Mouse (Mus musculus) hematopoietic stem cell, adult 5-6 weeks (primary cell): Measurements from ENCODE around the gene Lig1. TPM values are rescaled to one million over a fixed set of nuclear protein-coding genes. Genes with fewer than 3 reads are reported as not detected.

Experiments
- ATAC-seq, 2 experiments: fragments of 125-278 bp in 1 of 2; replicated peaks in 1 of 2; 2 replicates each; pipeline ENCODE4 v1.8.0; 2016 to 2017; ENCODE audit warnings: inconsistent platforms in 2 of 2, mild to moderate bottlenecking in 2 of 2, moderate number of reproducible peaks in 2 of 2, low read depth in 1 of 2, moderate TSS enrichment in 1 of 2; ENCODE audit not compliant: low FRiP score in 2 of 2, poor library complexity in 2 of 2, severe bottlenecking in 2 of 2, insufficient read depth in 1 of 2, low TSS enrichment in 1 of 2
- total RNA-seq: library from RNA; stranded (forward); fragments of 172-1452, 232-1000 nt; gene quantifications from 2 replicates; pipeline ENCODE4 v1.2.3, GENCODE M21; 2017

Gene Lig1
- total RNA-seq = 70.4 and 138 TPM in 2 replicates

DNA sequence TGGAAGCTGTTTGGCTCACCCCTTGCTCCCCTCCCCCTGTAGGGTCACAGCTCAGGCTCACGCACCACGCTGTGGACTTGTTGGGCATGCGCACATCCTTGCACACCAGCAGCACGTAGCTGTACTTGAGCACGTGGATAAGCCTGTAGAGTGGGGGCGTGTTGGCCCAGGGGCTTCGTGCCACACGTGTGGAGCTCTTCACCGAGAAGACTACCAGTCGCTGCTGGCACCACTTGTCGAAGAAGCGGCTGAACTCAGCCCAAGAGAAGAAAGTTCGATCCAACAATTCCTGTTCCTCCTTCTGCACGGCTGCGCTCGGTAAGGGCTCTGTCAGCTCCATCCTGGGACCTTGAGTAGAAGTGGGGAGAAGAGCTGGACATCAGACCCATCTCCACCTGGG, at the start of gene Lig1:
TSS of gene Lig1 (plus strand) at position 203 of the 400 bp plus-strand sequence.
- ATAC-seq = no peak

DNA sequence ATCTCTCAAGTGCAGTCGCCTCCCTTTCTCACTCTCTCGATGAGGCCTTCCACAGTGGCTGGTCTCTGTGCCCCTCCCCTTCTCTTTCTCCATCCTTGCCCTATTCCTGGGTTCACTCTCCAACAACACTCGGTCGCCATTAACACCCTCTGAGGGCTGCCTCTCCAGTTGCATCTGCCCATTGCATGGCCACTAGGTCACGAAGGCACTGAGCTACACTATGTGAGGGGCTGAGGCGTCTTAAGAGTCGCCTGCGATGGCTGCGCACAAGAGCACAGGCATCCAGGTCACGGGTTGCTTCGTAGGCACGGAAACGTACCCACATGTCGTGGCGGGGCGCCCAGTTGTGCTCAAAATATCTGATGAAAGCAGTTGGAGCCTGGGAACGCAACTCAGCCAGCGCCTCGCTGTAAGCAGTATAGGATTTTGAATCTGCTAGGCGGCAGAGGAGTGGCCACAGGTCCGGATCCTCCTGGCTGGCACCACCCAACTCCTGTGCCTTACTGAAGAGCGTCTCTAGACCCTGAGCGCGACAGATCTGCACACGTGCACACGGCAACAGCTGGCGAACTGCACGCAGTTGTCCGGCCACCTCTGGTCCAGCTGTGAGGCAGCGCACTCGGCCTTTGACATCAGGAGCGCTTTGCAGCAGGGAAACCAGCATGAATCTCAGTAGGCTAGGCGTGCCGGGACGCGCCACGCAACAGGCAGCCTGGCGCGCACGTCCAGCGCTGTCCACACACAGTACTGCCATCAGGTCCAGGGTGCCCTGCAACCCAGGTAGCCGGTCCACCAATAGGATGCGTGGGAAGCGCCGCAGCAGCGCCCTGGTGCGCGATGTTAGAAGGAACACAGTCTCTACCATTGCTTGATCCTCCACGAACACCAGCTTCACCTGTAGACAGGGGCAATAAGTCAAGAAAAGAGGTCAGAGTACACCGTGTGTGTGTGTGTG, 16.1 kb upstream of the Lig1 start:
- peak in 1 of 2 experiments; percentile 21; a peak in 1 of 4 replicates for ATAC-seq

DNA sequence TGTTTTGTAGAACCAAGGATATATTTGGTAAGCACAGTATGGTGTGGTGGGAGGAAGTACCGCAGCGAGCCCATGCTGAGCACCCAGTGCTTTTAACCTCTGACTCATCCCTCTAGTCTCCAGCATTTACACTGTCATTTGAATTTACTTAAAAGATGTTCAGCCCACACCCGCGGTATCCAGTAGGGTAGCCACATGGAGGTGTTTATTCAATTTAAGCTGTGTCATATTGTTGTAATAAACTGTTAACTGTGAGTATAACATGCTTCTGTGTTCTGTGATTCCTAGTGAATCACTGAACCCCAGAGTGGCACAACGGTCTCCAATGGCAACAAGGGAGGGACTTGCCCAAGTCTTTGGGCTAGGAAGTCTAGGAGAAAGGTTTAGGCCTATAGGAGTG, 13.2 kb upstream of the Lig1 start:
- no peak for ATAC-seq

DNA sequence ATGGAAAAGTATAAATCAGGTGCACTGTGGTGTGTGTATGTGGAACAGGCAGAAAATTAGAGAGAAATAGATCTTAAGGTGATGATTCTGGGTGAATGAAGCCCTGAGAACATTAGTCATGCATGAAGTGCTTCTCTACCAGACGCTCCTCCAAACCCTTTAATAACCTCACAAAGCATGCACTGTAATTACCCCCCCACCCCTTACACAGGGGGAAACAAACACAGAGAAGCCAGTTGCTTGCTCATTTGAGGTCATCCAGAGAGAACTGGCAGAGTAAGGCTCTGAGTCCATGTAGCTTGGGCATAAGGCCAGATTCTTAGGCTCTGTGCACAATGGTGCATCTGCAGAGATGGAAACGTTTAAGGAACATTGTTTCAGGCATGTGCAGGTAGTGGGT, 12.7 kb upstream of the Lig1 start:
- ATAC-seq = no peak

DNA sequence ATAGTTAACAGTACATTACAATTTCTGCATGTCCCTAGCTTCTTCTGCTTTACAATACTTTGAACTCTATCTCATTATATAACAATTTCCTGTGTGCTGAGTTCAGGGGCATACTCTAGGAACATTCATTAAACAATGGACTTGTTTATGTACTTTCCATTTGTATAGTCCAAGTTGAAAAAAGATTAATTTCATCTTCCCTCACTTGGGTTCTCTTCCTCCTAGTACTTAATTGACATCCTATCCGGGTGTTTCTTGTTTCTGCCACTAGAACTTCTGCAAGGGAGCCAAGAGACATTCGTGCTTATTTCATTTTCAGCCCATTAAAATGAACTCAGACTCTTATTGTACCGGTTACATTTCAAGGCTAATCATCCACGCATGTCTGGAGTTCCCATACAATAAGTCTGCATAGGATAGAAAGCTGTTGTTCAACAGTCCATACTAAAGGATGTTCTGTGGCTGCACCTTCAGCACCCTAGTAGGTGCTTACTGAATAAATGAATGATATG, 8.3 kb upstream of the Lig1 start:
- no peak for ATAC-seq

DNA sequence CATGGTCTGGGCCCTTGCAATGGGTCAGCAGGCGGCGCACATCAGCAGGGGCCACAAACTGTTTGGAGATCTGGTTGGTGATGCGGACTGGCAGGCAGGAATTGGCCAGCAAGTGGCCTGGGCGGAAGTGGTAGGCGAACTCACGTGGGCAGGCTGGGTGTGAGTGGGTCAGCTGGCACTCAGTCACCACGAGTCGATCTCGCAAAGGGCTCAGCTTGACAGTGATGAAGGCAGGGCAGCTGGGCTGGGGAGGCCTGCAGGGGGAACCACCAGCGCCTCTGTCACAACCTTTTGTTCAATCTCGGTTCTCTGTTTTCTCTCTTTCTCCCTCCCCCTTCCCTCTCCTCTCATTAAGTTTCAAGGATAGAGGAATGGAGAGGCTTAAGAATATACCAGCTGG, 7.7 kb upstream of the Lig1 start:
- no peak; a peak in 1 of 4 replicates for ATAC-seq

DNA sequence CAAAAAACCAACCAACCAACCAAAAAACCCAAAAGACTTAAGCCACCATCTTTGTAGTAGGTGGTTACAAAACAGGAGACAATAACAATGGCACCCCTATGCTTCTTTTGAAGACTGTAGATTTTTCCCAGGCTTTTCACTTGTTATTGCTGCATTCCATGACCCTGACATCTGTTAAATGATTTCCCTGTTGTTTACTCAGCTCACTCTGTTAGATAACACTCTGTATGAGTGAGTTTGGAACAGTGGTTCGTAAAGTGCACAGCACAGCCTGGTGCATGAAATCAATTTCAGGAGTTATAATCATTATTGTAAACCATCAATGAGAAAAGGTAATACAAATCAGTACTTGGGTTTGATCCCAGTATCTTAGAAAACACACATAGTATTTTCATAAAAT, 5.4 kb upstream of the Lig1 start:
- no peak for ATAC-seq

DNA sequence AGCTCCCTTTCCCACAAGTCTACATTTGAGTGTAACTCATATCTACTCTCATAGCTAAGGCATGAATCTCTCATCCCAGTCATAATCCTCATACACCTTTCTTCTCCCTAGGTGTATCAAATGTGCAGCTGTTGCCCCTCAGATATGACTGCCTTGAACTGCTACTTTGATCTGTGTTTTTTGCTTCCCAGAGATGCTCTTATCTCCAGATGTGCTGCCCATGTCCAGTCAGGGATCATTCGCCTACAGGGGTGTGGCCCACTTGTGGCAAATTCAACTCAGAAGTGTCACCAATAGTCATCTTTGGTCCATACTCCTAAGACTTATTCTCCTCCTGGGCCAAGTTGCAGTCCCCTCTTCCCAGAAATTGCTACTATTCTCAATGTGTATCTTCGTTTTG, 750 bp downstream of the Lig1 start:
- no peak for ATAC-seq

DNA sequence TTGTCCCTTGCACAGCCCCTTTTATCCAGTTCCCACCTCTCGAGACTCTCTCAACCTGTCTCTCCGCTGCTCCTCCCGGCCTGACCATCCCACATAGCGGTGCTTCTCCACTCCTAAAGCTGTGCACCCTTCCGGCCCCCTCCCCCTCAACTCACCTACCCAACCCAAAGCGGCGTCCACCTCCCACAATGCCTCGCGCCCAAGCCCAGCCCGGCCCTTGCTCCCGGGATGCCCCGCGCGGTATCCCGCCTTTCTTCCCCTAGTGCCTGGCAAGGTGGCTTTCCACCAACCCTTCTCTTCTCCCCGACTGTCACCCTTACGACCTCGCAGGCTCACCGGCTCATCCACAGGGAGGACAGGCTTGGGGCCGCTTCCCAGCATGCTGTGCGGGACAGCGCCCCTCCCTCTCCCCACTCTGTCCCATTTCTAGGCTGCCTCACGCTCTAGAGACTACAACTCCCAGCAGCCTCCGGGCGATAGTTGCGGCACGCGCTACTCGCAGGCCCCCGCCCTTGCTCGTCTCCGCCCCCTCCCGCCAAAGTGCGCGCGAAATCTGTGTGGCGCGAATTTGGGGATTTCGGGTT, 1.3 kb downstream of the Lig1 start, which contains the start of gene Zswim9:
TSS of gene Zswim9 (minus strand) at position 414 of the 584 bp plus-strand sequence.
- peak; percentile 98 for ATAC-seq

DNA sequence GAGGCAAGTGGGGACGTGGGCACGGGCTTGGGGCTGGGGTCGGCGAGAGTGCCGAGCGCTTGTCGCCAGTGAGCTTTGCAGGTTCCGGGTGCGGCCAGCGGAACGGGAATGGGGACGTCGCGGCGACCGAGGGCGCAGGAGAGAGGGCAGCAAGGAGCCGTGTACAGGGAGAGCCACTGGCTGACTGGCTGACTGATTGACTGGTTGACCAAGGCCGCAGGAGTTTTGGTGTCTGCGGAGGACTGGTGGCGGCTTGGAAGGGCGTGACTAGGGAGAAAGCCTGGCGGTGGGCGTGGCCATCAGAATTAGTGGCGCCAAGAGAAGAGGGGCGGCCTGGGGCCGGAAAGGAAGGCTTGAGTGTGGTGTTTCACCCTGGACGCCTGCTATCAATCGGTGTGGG, 1.9 kb downstream of the Lig1 start:
- ATAC-seq = peak; percentile 35 to 52

DNA sequence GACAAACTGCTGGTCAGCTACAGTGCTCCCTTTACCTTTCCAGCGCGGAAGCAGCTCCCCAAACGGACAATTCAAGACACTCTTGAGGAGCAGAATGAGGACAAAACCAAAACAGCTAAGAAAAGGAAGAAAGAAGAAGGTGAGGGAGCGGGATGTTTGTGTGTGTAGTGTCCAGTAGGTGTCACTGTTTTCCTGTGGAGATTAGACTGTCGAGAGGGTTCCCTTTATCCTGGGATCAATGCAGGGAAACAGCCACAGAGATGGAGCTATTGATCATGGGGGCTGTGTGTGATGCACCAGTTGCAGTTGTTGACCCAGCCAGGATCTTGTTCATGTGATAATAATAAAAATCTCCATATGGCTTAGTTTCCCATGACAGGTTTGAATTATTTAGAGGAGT, 11.5 kb downstream of the Lig1 start:
- ATAC-seq = peak; percentile 58; a peak in 3 of 4 replicates

DNA sequence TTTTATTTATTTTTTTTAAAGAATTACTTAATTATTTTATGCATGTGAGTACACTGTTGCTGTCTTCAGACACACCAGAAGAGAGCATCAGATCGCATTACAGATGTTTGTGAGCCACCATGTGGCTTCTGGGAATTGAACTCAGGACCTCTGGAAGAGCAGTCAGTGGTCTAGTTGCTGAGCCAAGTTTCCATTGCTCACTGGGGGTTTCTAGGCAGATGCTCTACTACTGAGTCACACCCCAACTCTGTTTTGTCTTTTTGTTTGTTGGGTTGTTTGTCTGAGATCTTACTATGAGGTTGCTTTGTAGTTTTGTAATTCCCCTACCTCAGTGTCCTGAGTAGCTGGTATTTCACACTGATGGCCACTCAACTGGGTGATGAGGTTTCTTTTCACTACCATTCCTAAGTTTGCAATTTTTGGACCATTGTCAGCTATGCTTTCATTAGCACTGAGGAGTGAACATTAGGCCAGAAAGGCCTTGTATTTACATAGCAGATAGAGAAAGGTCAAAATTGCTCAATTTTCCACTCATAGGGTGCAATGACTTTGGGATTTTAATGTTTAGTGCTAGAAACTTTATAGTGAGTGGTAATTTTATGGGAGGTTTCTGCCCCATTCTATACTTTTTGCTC, 13.1 kb downstream of the Lig1 start:
- no peak for ATAC-seq

DNA sequence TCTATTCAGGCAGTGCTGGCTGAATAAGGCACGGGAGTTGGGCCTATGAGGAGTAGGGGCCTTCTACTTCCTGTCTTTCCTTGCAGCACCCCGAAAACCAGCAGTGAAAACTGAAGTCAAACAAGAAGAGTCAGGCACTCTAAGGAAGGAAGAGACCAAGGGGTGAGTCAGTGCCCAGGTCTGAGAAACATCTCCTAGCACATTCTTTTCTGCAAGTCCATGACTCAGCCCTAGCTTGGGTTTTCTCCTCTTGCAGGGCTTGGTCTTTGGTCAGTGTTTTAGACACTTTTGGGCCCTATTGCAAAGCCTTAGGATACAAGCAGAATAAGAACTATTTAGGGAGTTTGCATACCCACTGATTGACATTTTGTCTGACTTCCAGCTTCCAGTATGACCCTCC, 14.3 kb downstream of the Lig1 start:
- no peak for ATAC-seq

DNA sequence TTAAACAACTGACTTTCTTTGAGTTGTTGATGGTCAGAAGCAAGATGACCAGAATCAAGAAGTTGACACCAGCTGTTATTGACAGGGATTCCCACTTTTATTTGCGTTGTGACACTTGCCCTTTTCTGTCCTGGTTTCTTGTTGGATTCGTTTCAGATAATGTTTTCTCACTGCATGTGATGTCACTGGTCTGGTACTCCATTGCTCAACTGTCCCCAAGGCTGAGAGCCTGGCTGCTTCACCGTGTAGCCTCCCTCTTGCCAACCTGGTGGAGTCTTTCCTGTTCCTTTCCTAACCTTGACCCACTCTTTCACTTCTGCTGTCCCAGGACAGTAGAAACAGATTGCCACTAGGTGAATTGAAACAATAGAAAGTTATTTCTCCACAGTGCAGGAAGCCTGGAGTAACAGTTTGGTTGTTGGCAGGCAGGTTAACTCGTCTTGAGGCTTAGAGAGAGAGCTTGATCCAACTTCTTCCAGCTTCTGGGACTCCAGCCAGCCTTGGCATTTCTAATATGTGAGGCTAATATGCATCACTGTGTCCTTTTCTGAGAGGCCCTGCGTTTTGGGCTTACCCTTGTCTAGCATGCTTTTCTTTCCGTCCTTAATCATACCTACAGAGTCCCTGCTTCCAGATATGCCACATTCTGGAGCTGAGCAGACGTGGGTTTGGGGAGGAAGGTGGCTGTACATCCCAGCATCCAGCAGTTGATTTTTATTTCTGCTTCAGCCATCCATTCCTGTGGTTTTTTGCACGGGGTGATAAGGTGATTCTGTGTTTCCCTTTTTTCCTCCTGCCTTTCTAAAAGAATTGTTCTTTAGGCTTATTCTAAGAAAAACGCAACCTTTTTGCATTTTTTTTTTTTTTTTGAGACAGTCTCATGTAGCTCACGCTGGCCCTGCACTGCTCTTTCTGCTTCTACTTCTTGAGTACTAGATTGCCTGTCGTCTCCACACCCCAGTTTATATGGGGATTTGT, 17.1 kb downstream of the Lig1 start:
- 0 out of 4 replicates have a peak, but pooled peaks of 1 of the 2 experiments have one; percentile 14 for ATAC-seq

DNA sequence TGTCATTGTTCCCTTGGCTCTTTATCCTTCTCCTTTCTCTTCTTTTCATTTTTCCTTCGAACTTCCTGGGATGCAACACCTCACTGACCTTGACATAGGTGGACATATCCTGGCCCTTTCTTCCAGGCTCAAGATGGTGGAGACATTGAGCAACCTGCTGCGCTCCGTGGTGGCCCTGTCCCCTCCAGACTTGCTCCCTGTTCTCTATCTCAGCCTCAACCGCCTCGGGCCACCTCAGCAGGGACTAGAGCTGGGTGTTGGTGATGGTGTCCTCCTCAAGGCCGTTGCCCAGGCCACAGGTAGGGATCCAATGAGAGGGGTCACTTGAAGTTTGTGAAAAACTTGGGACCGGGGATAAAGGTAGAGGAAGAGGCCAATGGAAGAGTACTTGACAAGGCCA, 18.2 kb downstream of the Lig1 start:
- no peak for ATAC-seq

DNA sequence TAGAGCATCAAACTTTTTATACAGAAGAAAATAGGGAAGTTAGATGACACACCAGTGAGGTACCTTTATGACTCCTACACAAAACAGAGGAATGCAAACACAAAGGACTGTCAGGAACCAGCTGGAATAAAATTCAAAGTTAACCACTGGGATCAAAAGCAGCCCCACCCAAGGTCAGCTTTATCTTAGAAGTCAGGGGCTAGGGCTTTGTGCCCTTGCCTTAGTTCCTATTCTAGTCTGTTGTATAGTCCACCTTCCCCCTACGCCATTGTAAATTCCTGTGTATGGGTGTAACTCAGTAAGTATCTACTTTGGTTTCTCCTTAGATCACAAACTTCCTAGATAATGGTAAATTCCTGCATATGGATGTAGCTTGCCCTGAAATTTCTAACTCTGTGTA, 20.6 kb downstream of the Lig1 start:
- ATAC-seq = no peak

DNA sequence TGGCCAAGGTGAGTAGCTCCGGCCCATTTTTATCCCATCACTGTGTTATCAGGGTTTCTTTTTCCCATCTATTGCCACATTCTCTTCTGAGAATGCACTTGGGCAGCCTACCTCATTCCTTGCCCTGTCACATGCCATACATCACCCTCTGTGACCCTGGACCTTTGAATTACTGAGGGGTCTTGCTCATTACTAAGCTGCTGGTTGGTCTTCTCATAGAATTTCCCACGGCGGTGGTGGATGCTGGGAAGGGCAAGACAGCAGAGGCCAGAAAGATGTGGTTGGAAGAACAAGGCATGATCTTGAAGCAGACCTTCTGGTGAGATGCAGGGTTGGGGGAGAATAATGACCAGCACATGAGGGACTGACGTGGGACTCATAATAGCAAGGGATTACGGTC, 21.7 kb downstream of the Lig1 start:
- ATAC-seq = no peak
